Comparison of ENCODE assay signal across 8 mouse cellular contexts in the genomic region with DNA sequence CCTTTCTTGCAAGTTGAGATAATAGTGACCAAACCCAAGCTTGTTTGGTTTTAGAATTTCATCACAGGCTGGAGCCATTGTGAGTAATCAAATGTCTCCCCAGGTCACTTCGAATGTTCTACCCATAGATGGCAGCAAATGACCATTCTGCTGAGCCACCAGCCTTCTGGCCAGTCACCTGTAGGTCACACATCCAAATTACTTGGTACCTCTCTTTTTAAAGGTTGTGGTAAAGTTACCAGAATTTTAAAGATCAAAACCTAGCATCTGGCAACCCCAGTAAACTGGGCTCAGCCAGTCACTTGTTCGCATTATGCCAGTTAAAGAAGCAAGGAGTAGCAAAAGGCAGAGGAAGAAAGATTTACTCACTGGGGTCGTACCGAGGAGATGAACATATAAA. TPM values are rescaled to one million over a fixed set of nuclear protein-coding genes. Genes with fewer than 3 reads are reported as not detected.
DNase-seq lines count a peak whose midpoint lies in the region.

No protein-coding gene starts in this region.

- peak; percentile 54 to 87 for DNase-seq in adrenal gland, adult (ENCODE audit: inconsistent age in 2 of 2, low spot score in 1 of 2)
- DNase-seq in adrenal gland, postnatal 4 days (ENCODE audit: low spot score in 2 of 2) = no peak
- DNase-seq in ovary, postnatal 36 days (ENCODE audit: low spot score) = peak; percentile 14
- DNase-seq in ovary, postnatal 10 days (ENCODE audit: low spot score) = no peak
- peak; percentile 69 for DNase-seq in cerebellum, adult 11 months
- DNase-seq in heart, adult 8-10 months (ENCODE audit: low spot score) = peak; percentile 58
- peak; percentile 40 to 61 for DNase-seq in lung, adult 18-20 months
- peak; percentile 83 for DNase-seq in splenic B cell, adult 2 months (ENCODE audit: low read depth, low spot score)

- no peaks in the 10 kb centered on the region for H3K36me3 ChIP-seq in splenic B cell, adult 2 months (ENCODE audit: control insufficient read depth, insufficient read depth, low read length, poor library complexity, severe bottlenecking)

- H3K27me3 ChIP-seq in splenic B cell, adult 2 months (ENCODE audit: control insufficient read depth, insufficient read depth, low read length, poor library complexity, severe bottlenecking) = no peaks in the 10 kb centered on the region

RNA-seq across cellular contexts. Expression of gene Rnf182, which starts 19.6 kb away (rescaled TPM):
- total RNA-seq in adrenal gland, postnatal 4 days (2021) = under 1 TPM; 0.59 to 0.64 TPM
- total RNA-seq in heart, adult 8-10 months (2022) = under 1 TPM in 2 of 4 experiments, not detected in 2; 0.09 to 0.16 TPM

RNA-seq across cellular contexts. Expression of gene Mcur1, which starts 35.9 kb away (rescaled TPM):
- 10 to 100 TPM; 36.5 to 38.1 TPM for total RNA-seq in adrenal gland, postnatal 4 days (2021)
- total RNA-seq in heart, adult 8-10 months (2022) = 10 to 100 TPM; 43.2 to 51.2 (median 48.7) TPM

Comparison
In these comparisons a context has a peak if more than half of its experiments do, and no peak if none do; other contexts are left out.
1. DNase-seq: peak in adrenal gland, adult (2 of 2), ovary, postnatal 36 days (single experiment), cerebellum, adult 11 months (single experiment), heart, adult 8-10 months (single experiment), lung, adult 18-20 months (2 of 2) and splenic B cell, adult 2 months (single experiment); none in adrenal gland, postnatal 4 days (0 of 2) and ovary, postnatal 10 days (single experiment).